Comparison of ENCODE assay signal across 11 mouse cellular contexts in the genomic region with DNA sequence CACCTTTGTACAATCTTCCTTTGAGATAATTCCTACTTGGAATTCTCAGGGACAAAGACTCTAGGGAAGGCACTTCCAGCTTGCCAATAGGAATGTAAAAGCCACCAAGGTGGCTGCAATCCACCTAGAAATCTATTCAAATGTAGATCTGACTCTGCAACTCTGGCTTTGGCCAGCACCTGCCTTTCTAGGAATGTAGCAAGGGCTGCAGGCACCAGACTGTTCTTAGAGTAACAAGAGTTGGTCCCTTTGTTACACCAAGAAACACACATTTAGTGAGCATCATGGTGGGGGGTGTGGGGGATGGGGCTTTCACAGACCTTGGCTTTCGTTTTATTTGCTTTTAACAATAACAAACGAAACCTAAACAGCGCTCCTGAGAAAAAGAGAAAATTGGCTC.
"Had no signal": no experiment of that assay in that cellular context is flagged by ENCODE, and none has a peak within 500 bp of the region (broad histone marks: within the 10 kb centered on the region; RNA-seq: fewer than 3 reads in every experiment).

No protein-coding gene starts in this region.

- H3K27me3 ChIP-seq: liver, embryonic 15.5 days; midbrain, embryonic 12.5 days had no signal

- ATAC-seq: midbrain, embryonic 16.5 days had no signal

- DNase-seq: kidney, adult 18-20 months; kidney, postnatal 10 days; lung, adult 2 months; lung, postnatal 10 days; right cerebral cortex, postnatal 14 days; thymus, postnatal 4 days had no signal

- H3K4me2 ChIP-seq: liver, embryonic 11.5 days; liver, embryonic 15.5 days; midbrain, embryonic 12.5 days had no signal

- H3K4me1 ChIP-seq: limb, embryonic 10.5 days; liver, embryonic 15.5 days; midbrain, embryonic 12.5 days had no signal

- H3K27ac ChIP-seq: limb, embryonic 10.5 days; liver, embryonic 15.5 days; midbrain, embryonic 12.5 days had no signal

- H3K4me3 ChIP-seq: limb, embryonic 10.5 days; liver, embryonic 15.5 days; midbrain, embryonic 12.5 days had no signal

- H3K9me3 ChIP-seq: limb, embryonic 10.5 days; midbrain, embryonic 12.5 days had no signal

- H3K9ac ChIP-seq: liver, embryonic 15.5 days; midbrain, embryonic 12.5 days had no signal

- H3K36me3 ChIP-seq: limb, embryonic 10.5 days; liver, embryonic 15.5 days; midbrain, embryonic 12.5 days had no signal
